Mouse (Mus musculus): ENCODE results near the gene Clk3.
"Not testable (repeated sequence)": the region's sequence is repeated elsewhere in the genome, so short reads cannot be mapped to it uniquely, and the experiment has no call there.

Gene Clk3

DNA sequence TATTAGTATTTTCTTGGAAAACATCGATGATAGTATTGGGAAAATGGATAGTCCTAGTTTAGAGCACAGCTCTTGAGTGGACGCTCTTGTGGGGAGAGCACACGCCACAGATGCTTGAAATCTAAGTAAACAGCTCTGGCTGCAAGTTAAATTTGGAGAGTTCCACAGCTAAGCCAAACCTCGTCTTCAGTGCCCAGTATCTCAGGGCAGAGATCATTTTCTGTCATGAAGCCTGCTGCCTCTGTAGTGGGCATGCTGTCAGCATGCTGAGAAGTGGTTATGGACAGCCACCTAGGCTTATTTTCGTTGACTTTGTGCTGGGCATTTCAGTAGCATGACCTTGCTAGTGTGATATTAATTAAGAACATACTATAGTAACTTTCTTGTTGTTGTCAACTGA is 41.9 kb downstream of the Clk3 start:
- DNase-seq (ENCODE audit: low read depth), result no peak

DNA sequence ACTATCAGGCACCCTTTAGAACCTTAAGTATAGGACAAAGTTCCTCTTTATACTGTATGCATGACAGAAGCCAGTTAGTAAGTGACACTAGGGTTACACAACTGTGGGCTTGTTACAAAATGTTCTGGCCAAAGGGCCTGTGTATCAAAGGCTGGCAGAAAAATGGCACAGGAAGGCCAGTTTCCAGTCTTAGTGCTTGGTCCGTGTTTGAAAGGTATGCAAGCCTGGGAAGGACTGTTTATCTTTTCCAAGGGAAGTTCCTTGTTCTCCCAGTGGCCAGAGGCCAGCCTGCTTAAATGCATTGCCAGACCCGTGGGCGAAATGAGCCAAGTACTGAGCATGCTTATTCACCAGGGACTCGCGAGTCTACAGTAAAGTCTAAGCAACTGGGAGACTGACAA is 42.3 kb downstream of the Clk3 start:
- no peak for DNase-seq (ENCODE audit: low read depth)

DNA sequence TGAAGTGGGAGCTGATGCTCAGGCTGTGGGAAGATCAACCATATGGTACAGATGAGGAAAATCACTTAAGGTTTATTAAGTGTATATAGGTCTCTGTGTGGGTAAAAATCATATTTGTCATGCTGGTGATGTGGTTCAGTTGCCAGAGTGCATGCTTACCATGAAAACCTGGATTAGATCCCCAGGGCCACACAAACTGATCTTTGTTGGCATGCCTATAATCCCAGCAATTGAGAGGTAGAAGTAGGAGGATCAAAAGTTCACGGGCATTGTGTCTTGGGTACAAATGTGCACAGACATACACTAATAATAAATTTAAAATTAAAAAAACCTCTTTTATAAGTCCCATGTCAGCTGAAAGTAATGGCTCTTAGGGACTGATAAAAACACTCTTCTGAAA is 43.3 kb downstream of the Clk3 start:
- no peak for DNase-seq (ENCODE audit: low read depth)

DNA sequence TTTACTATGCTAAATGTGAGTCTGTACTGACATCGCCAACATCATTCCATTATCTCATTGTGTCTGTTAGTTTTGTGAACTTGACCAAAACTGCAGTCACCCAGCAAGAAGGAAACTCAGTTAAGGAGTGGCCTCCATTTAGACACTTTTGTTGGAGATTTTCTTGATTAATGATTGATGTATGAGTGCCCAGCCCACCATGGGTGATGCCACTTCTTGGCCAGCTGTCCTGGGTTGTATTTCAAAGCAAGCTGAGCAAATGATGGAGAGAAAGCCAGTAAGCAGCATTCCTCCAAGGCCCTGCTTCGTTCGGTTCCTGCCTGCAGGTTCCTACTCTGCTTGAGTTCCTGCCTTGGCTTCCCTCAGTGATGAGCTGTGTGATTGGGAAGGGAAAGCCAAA is 44.9 kb downstream of the Clk3 start:
- DNase-seq (ENCODE audit: low read depth), result no peak

DNA sequence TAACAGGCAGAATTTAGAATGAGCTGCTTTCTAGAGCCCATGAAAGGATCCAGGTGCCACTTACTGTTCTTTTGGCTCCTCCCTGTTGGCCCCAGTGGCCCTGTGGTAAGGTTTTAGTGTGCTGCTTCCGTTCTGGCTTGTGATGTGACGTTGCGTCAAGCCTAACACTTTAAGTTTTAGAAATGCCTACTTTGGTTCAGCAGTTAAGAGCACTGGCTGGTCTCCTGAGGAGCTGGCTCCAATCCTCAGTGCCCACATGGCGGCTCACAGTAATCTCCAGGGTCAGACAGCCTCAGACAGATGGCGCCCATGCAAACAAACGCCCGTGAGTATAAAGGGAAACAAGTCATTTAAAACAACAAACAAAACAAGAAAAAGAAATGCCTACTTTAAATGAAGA is 47.3 kb downstream of the Clk3 start:
- DNase-seq (ENCODE audit: low read depth), result no peak

DNA sequence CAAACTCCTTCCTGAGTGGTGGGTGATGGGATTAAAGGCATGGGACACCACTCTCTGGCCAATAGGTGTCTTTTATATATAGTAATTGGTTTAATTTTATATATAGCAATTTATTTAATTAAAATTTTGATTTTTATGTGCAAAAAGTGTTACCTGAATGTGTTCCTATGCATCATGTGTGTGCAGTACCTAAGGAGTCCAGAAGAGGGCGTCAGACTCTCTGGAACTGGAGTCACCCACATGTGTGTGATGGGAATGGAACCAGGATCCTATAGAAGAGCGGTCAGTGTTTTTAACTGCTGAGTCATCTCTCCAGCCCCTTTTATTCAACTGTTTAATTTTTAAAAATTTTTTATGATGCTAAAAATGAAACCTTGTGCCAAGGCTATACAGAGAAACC is 53.5 kb downstream of the Clk3 start:
- DNase-seq (ENCODE audit: low read depth), result peak; percentile 46

DNA sequence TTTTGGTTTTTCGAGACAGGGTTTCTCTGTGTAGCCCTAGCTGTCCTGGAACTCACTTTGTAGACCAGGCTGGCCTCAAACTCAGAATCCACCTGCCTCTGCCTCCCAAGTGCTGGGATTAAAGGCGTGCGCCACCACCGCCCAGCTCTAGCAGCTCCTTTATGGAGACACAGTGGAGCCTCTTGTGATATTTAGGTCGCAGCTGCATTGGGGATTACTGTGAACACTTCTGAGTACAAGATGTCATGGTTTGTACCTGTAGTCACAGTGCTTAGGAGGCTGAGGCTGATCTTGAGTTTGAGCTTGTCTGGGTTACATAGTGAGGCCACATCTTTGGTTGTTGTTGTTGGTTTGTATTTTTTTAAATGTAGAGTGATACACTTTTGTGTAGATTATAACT is 55.4 kb downstream of the Clk3 start:
- DNase-seq (ENCODE audit: low read depth), result not testable (repeated sequence)

DNA sequence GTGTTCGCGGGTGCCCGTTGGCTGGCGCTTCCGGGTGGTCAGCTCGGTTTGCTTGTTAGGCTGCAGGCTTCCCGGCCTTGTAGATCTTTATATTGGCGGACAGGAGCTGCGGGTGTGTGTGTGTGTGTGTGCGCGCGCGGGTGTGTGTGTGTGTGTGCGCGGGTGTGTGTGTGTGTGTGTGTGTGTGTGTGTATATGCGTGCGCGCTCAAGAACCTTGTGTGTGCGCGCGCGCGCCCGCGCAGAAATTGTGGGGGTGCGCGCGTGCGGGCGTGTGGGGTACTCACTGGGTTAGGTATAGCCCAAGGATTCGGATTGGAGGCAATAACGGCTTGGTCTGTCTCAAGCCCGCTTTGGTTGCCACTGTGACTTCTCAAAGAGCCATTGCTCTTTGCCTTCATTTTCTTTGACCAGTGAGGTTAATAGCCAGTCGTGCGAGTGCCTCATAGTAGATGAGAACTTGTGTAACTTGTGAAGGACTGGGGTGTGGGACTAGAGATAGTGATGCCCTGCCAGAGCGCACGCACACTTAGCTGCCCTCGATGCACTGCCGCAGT is 56.9 kb downstream of the Clk3 start:
- DNase-seq (ENCODE audit: low read depth), result no peak

DNA sequence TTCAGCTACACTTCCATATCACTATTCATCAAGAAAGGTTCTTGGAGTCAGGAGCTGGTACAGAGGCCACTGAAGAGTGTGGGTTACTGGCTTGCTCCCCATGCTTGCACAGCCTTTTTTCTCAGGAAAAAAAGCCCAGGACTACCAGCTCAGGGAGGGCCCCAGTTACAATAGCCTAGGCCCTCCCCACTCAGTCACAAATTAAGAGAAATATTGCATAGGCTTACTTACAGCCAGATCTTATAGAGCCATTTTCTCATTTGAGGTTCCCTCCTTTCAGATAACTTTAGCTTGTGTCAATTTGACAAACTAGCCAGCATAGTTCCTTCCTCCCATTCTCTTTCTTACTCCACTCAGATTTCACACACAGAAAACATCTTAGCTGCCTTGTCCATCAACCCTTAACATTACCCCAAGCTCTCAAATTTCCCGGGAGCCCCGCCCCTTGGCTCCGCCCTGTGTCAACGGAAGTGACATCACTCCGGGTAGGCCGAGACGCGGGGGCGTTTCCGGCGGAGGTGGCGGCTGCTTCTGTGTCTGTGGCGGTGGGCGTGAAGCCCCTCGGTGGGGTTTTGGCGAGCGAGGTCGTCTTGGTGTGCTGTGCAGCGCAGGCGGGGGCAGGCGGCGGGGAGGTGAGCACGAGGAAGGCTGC is 57.5 kb downstream of the Clk3 start, which contains the start of gene Edc3:
TSS of gene Edc3 (plus strand) at position 473 of the 652 bp plus-strand sequence.
- peak; percentile 95 for DNase-seq (ENCODE audit: low read depth)

DNA sequence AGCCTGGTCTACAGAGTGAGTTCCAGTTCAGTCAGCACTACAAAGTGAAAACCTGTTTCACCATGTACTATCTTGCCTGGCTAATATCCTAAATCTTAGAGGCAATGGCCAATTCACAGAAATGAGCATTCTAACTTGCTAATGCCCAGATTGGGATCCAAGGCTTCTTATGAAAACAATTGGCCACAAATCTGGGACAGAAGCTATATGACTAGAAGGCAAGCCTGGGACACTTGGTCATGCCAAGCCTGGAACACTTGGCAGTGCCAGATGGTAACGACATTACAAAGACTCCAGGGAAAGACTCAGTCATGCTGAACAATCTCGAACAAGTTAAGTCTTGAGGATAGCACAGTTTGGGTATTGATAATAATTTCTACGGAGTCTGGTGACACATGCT is 59.2 kb downstream of the Clk3 start:
- no peak for DNase-seq (ENCODE audit: low read depth)

Measured in induced T-regulatory cell, adult 2 months (primary cell).